Mouse (Mus musculus) cerebellum, adult 2 months (tissue): ENCODE measurements at regions not wholly inside any gene's neighbourhood (a gene's known extent, or its start where the extent isn't known, plus 50 kb on each side); places are given as distances from the start of the nearest gene placed in this dataset.

Source experiments
- CTCF ChIP-seq: fragments of 200-500 bp; IDR thresholded peaks from 2 replicates; pipeline ENCODE4 v1.5.1; 2011; ENCODE audit warnings: low read depth, mild to moderate bottlenecking, control low read depth, low read length, moderate library complexity, borderline replicate concordance; ENCODE audit not compliant: insufficient read depth
- POLR2A ChIP-seq: fragments of 200-500 bp; IDR thresholded peaks from 2 replicates; pipeline ENCODE4 v1.6.1; 2011; ENCODE audit warnings: low read length, control low read depth, borderline replicate concordance; ENCODE audit not compliant: insufficient read depth

DNA sequence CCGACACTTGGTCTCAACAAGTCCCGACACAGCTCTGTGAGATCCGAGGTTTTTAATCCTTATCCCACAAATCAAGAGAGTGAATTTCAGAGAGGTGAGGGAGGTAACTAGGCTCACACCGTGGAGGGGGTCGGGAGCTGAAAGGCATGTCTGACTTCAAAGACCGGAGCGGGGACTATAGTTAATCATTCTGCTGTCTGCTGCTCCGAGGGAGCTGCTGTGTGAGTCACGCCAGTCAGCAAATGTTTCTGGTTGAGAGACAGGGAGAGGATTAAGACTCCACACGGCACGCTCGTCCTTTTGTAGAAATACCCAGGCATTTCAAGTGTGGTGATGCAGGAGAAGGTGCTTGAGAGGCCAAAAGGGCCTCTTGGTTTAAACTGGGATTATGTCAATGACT lies 214.1 kb upstream of the Kcnab2 start:
- TF ChIP-seq POLR2A (no peak), CTCF (no peak)
